9 mouse cellular contexts compared by ENCODE assay signal in the genomic region with DNA sequence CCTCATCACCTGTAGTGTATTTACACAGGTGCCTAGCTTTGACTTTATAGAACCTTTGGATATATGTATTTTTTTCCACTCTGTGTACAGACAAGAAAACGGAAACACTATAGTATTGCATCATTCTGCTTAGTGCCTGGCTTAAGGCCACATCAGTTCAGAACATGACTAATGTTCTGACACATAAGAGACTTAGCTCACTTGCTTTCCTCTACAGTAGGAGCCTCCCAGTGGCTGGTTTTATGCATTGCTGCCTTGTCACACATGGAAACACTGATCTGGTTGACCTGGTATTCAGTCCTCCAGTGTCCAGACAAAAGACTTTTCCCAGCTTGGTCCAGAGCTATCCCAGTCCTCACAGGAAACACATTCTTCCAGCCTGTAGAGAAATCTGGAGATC.
DNase-seq lines count a peak whose midpoint lies in the region; ATAC-seq and TF ChIP-seq lines count a peak whose summit lies in the region.
"Had no signal": no experiment of that assay in that cellular context is flagged by ENCODE, and none has a peak within 500 bp of the region (broad histone marks: within the 10 kb centered on the region; RNA-seq: fewer than 3 reads in every experiment).

No protein-coding gene starts in this region.

- 63% methylated on average over 1 of the region's 1 CpGs for WGBS in thymus, adult 2 months

- H3K4me1 ChIP-seq in thymus, adult 2 months (replicated peaks; ENCODE audit: control insufficient read depth, insufficient read depth, low read length), result no peaks in the 10 kb centered on the region
- H3K4me1 ChIP-seq: limb, embryonic 15.5 days had no signal

- no peak for TF ChIP-seq POLR2A in thymus, adult 2 months (IDR thresholded peaks at IDR 0.05; ENCODE audit: control insufficient read depth, extremely low read depth, insufficient read depth, low read length, poor library complexity)

- no peaks in the 10 kb centered on the region for H3K27me3 ChIP-seq in thymus, adult 2 months (ENCODE audit: control insufficient read depth, insufficient read depth, low read length)
- H3K27me3 ChIP-seq: limb, embryonic 15.5 days had no signal

- no peaks in the 10 kb centered on the region for H3K36me3 ChIP-seq in thymus, adult 2 months (ENCODE audit: control insufficient read depth, insufficient read depth, low read length)
- H3K36me3 ChIP-seq: limb, embryonic 15.5 days had no signal

- H3K4me3 ChIP-seq in thymus, adult 2 months (ENCODE audit: control insufficient read depth, insufficient read depth, low read length), result no peak overlapping the region
- H3K4me3 ChIP-seq: limb, embryonic 15.5 days had no signal

- ATAC-seq in cerebellum, adult (ENCODE audit: insufficient number of reproducible peaks, low FRiP score, low TSS enrichment), result no peak

- DNase-seq in cerebellum, postnatal 14 days, result peak; percentile 15 to 19
- DNase-seq in cerebellum, adult 9-11 months, result no peak
- peak; percentile 34 to 60 for DNase-seq in left cerebral cortex, postnatal 14 days (ENCODE audit: low spot score in 2 of 2)
- no peak for DNase-seq in left cerebral cortex, postnatal 36 days (ENCODE audit: low spot score in 2 of 2)
- peak; percentile 10 for DNase-seq in adrenal gland, postnatal 25 days
- peak; percentile 37 for DNase-seq in lung, postnatal 36 days
- no peak for DNase-seq in thymus, adult 2 months

- TF ChIP-seq CTCF in thymus, adult 2 months (IDR thresholded peaks at IDR 0.05; ENCODE audit: borderline replicate concordance, control insufficient read depth, extremely low read depth, insufficient read depth, low read length, poor library complexity), result no peak

- no peak overlapping the region for H3K27ac ChIP-seq in thymus, adult 2 months (ENCODE audit: control insufficient read depth, insufficient read depth, low read length)
- H3K27ac ChIP-seq: limb, embryonic 15.5 days had no signal

- intact Hi-C loops in left cerebral cortex, postnatal 14 days (cut with DNase I), result no loop called here
- intact Hi-C loops in left cerebral cortex, postnatal 36 days (cut with DNase I), result no loop called here

Comparison
In these comparisons a context has a peak if more than half of its experiments do, and no peak if none do; other contexts are left out.
1. DNase-seq: peak in cerebellum, postnatal 14 days (2 of 2), left cerebral cortex, postnatal 14 days (2 of 2), adrenal gland, postnatal 25 days (single experiment) and lung, postnatal 36 days (single experiment); none in cerebellum, adult 9-11 months (single experiment), left cerebral cortex, postnatal 36 days (0 of 2) and thymus, adult 2 months (single experiment).